Mouse (Mus musculus) bone marrow, adult 2 months (tissue): ENCODE data around the gene Lztr1.

ENCODE experiments used
- CTCF ChIP-seq: fragments of 200-500 bp; IDR thresholded peaks from 2 replicates; pipeline ENCODE4 v1.5.1; 2011; ENCODE audit warnings: low read length, control low read depth; ENCODE audit not compliant: control insufficient read depth, insufficient read depth
- POLR2A ChIP-seq: fragments of 200-500 bp; IDR thresholded peaks from 2 replicates; pipeline ENCODE4 v1.6.1; 2011; ENCODE audit warnings: low read depth, mild to moderate bottlenecking, control low read depth, low read length, borderline replicate concordance; ENCODE audit not compliant: control insufficient read depth

DNA sequence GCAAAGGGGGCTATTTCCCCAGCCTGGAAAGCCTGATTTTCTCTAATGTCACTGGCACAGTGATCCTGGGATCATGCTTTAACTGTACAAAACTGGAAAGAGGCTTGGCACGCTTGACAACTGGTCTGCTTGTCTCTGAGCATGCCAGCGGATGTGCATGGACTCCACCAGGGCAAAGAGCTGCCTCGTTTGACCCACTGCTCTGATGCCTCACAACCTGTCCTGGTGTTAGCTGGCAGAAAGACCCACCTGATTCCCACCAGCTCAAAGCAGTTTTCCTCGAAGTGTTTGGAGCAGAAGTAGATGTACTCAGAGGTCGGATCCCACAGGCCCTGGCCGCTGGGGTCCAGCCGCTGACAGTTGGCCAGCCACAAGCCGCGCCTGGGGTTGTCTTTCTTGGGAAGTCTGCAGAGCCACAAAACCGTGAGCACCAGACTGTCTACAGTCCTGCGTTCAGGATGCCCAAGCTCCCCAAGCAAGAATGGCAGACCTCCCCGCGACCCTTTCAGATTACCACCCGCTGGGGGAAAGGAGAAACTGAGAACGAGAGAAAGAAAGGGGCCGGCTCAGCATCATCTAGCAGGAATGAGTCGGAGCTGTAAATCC is 21.6 kb downstream of the Lztr1 start:
- TF ChIP-seq CTCF (no peak), POLR2A (no peak)
